Mouse (Mus musculus) ES-E14 (cell line): ENCODE measurements at regions not wholly inside any gene's neighbourhood (a gene's known extent, or its start where the extent isn't known, plus 50 kb on each side); places are given as distances from the start of the nearest gene placed in this dataset.
"Not testable (repeated sequence)": the region's sequence is repeated elsewhere in the genome, so short reads cannot be mapped to it uniquely, and the experiment has no call there.

ENCODE experiments used
- DNase-seq: peaks from one replicate; pipeline ENCODE4 v3.0.0-alpha.2; 2013; ENCODE audit warnings: low read depth, low spot score
- H3K27ac ChIP-seq: 2 replicates; pipeline ENCODE4 v1.5.1; 2012; ENCODE audit warnings: low read depth, mild to moderate bottlenecking, low read length, moderate library complexity, mixed read lengths; ENCODE audit not compliant: poor library complexity, insufficient read depth, severe bottlenecking
- H3K36me3 ChIP-seq: 2 replicates; pipeline ENCODE4 v1.6.1; 2012; ENCODE audit warnings: mild to moderate bottlenecking, low read length, moderate library complexity, mixed read lengths; ENCODE audit not compliant: control insufficient read depth, poor library complexity, insufficient read depth, severe bottlenecking
- H3K4me1 ChIP-seq, 2 experiments: fragments of 150-350 bp in 1 of 2; sonication (generic) in 1 of 2; 2 replicates each; pipeline ENCODE4 v1.6.1; 2012; ENCODE audit warnings: low read length in 2 of 2, mild to moderate bottlenecking in 1 of 2, mixed read lengths in 1 of 2; ENCODE audit not compliant: control insufficient read depth in 2 of 2, insufficient read depth in 2 of 2, poor library complexity in 1 of 2
- H3K4me3 ChIP-seq, 2 experiments: fragments of 150-350 bp in 1 of 2; sonication (generic) in 1 of 2; 2 replicates each; pipeline ENCODE4 v1.5.1; 2012; ENCODE audit warnings: low read length in 2 of 2, low read depth in 1 of 2, mild to moderate bottlenecking in 1 of 2, mixed read lengths in 1 of 2; ENCODE audit not compliant: insufficient read depth in 1 of 2, poor library complexity in 1 of 2, severe bottlenecking in 1 of 2
- H3K9ac ChIP-seq: 2 replicates; pipeline ENCODE4 v1.6.1; 2012; ENCODE audit warnings: low read depth, mild to moderate bottlenecking, low read length, mixed read lengths; ENCODE audit not compliant: poor library complexity, insufficient read depth, severe bottlenecking
- H3K9me3 ChIP-seq: fragments of 150-350 bp; sonication (generic); 2 replicates; pipeline ENCODE4 v1.6.1; 2012; ENCODE audit warnings: low read depth, mild to moderate bottlenecking, low read length; ENCODE audit not compliant: control insufficient read depth, insufficient read depth
- CHD2 ChIP-seq: IDR thresholded peaks from 2 replicates; pipeline ENCODE4 v1.6.1; 2014; ENCODE audit warnings: mild to moderate bottlenecking, low read depth, low read length, inconsistent platforms
- HCFC1 ChIP-seq: IDR thresholded peaks from 2 replicates; pipeline ENCODE4 v1.6.1; 2012; ENCODE audit warnings: low read length, inconsistent platforms, borderline replicate concordance; ENCODE audit not compliant: insufficient read depth
- MAFK ChIP-seq: IDR thresholded peaks from 2 replicates; pipeline ENCODE4 v1.6.1; 2014; ENCODE audit warnings: mild to moderate bottlenecking, low read depth, low read length, inconsistent platforms; ENCODE audit not compliant: insufficient read depth
- ZC3H11A ChIP-seq: IDR thresholded peaks from 2 replicates; pipeline ENCODE4 v1.6.1; 2012; ENCODE audit warnings: low read depth, mild to moderate bottlenecking, inconsistent platforms, low read length, borderline replicate concordance
- ZNF384 ChIP-seq: IDR thresholded peaks from 2 replicates; pipeline ENCODE4 v1.6.1; 2012; ENCODE audit warnings: low read depth, low read length, inconsistent platforms
- in situ Hi-C, 2 experiments: fragments of 600-800 bp; cut with MboI; formaldehyde crosslinking; loops; one replicate each; pipeline ENCODE4 v1.15.1; 2025; ENCODE audit warnings: low sequenced_read_pairs in 2 of 2, inconsistent platforms in 1 of 2; ENCODE audit not compliant: unreplicated experiment in 2 of 2

DNA sequence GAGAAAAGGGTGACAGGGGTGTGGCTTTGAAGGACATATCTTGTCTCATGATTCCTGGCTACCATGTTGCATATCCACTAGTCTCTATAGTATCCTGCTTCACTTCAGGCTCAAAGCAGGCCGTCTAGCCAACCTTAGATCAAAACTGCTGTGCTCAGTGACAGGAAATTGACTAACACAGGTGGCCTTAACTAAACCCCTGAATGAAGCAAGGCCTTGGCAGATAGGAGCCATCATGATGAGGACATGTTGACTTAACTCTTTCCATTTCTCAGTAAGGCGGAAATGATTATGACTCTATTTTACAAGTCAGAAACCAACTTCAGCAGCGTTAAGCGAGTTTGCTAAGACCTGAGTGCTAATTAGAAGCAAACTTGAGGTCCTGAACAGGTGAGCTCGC is 143.2 kb upstream of the Hes1 start:
- Histone ChIP-seq H3K36me3 (no peaks in the 10 kb centered on the region), H3K27ac (no peak overlapping the region), H3K4me1 (no peaks in the 10 kb centered on the region), H3K9me3 (no peaks in the 10 kb centered on the region), H3K4me3 (no peak overlapping the region), H3K9ac (no peak overlapping the region)
- in situ Hi-C loops: no loop called here
- no peak for TF ChIP-seq CHD2
- TF ChIP-seq ZC3H11A: no peak
- no peak for TF ChIP-seq ZNF384
- TF ChIP-seq HCFC1: no peak
- TF ChIP-seq MAFK: no peak
- no peak for DNase-seq

DNA sequence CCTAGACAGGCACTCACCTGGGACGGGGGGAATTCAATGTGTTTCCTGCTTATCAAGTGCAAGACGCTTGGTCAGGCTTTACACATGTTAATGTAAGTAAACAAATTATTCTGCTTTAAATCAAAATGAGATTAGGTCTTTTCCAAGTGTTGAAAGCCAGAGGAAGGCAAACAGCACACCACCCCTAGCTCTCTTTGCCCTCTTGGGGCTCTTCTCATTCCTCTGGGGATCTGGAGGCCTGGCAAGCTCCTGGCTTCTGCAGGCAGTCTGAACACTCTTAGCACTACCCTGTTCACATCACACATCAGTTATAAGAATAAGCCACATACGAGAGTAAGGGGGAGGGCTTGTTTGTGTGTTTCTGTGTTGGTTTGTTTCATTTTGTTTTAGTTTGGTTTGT is 142.8 kb upstream of the Hes1 start:
- TF ChIP-seq HCFC1 (no peak), ZNF384 (no peak), MAFK (no peak), ZC3H11A (no peak), CHD2 (no peak)
- H3K36me3 ChIP-seq: no peaks in the 10 kb centered on the region
- H3K4me3 ChIP-seq: no peak overlapping the region
- H3K9me3 ChIP-seq: no peaks in the 10 kb centered on the region
- in situ Hi-C loops: no loop called here
- H3K9ac ChIP-seq: no peak overlapping the region
- H3K27ac ChIP-seq: no peak overlapping the region
- H3K4me1 ChIP-seq: no peaks in the 10 kb centered on the region
- DNase-seq: no peak

DNA sequence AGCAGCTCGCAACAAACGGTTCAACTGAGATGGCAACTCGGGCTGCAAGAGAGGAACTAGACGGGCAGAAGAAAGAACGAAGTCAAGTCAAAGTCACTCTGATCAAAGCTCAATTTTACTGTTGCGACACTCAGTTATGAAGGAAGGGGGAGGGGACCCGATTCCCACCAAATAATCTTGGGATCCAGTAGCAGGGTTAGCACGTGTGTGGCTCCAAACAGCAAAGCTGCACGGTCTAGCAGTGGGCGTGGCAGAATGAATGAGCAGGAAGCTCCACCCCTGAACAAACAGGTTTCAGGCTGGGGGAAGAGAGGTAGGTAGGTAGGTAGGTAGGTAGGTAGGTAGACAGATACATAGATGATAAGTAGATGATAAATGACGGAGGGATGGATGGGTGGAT is 136.9 kb upstream of the Hes1 start:
- H3K4me3 ChIP-seq, H3K36me3 ChIP-seq, H3K9ac ChIP-seq, H3K27ac ChIP-seq, H3K4me1 ChIP-seq, DNase-seq, H3K9me3 ChIP-seq, in situ Hi-C loops: not testable (repeated sequence)

DNA sequence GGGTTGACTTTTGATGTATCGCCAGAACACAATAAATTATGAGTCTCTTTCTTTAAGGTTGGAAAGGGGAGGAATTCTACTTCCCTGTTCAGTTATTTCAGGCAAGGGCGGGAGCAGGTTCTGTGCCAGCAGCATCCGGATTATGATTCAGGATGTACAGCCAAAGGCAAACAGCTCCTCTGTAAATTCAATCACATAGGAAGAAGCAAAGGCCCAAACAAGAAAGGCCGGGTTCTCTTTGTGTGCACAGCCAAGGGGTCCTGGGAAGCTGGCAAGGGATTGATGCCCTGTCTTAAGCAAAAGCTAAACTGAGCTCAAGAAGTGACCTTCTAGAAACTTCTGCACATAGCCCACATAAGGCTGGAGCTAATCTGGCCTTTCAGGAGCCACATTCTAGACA is 135.9 kb upstream of the Hes1 start:
- H3K4me1 ChIP-seq: no peaks in the 10 kb centered on the region
- H3K9ac ChIP-seq: no peak overlapping the region
- no peak for DNase-seq
- H3K4me3 ChIP-seq: no peak overlapping the region
- no peaks in the 10 kb centered on the region for H3K36me3 ChIP-seq
- in situ Hi-C loops: no loop called here
- no peaks in the 10 kb centered on the region for H3K9me3 ChIP-seq
- no peak for TF ChIP-seq MAFK
- TF ChIP-seq CHD2: no peak
- no peak for TF ChIP-seq ZC3H11A
- no peak for TF ChIP-seq ZNF384
- TF ChIP-seq HCFC1: no peak
- H3K27ac ChIP-seq: no peak overlapping the region

DNA sequence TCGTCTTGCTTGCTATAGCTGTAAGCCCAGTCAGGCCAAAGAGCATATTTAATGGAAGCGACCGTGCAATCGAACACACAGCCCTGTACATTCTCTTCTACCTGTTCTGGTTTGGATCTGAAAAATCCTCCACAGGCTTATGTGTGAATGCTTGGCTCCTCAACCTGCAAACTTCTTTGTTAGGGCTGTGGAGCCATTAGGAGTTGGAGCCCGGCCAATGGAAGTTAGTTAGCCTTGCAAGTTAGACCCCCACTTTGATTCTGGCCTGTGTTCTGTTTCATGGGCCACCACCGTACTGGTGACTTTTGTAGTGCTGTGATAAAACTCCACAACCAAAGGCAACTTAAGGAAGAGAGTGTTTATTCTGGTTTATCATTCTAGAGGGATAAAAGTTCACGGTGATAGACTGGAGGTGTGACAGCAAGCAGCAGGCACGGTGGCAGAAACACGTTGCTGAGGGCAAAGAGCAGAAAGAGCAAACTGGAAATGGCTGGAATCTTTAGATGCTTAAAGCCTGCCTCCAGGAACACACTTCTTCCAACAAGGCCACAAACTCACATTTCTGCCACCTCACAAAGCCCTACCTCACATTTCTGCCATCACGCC is 132.3 kb upstream of the Hes1 start:
- no peak for TF ChIP-seq CHD2
- no peak for TF ChIP-seq HCFC1
- no peak for TF ChIP-seq MAFK
- no peak for TF ChIP-seq ZNF384
- no peak for TF ChIP-seq ZC3H11A
- no peak overlapping the region for H3K27ac ChIP-seq
- 0 out of 4 replicates have a peak, but pooled peaks cover 0 to 3% of the 10 kb centered on the region in 2 experiments for H3K4me1 ChIP-seq
- H3K9ac ChIP-seq: no peak overlapping the region
- H3K4me3 ChIP-seq: no peak overlapping the region
- in situ Hi-C loops: no loop called here
- no peaks in the 10 kb centered on the region for H3K36me3 ChIP-seq
- no peak for DNase-seq
- no peaks in the 10 kb centered on the region for H3K9me3 ChIP-seq
